Mouse (Mus musculus) thymus, adult 2 months (tissue): ENCODE measurements around the gene Nanos2.

Source experiments
- CTCF ChIP-seq: fragments of 200-500 bp; IDR thresholded peaks from 2 replicates; pipeline ENCODE4 v1.5.1; 2012; ENCODE audit warnings: mild to moderate bottlenecking, control low read depth, low read length, moderate library complexity, borderline replicate concordance; ENCODE audit not compliant: control insufficient read depth, poor library complexity, insufficient read depth; ENCODE audit errors: extremely low read depth
- POLR2A ChIP-seq: fragments of 200-500 bp; IDR thresholded peaks from 2 replicates; pipeline ENCODE4 v1.6.1; 2012; ENCODE audit warnings: mild to moderate bottlenecking, low read length, control low read depth, moderate library complexity; ENCODE audit not compliant: control insufficient read depth, poor library complexity, insufficient read depth; ENCODE audit errors: extremely low read depth

- TF ChIP-seq CTCF (no peak), POLR2A (no peak)
Observed at GRCm38 (mm10) chr7:19002115-19002514, 14.9 kb downstream of the Nanos2 start.
